Mouse (Mus musculus) gastrocnemius, adult 2 months (tissue): Measurements from ENCODE around the gene Adamtsl5. TPM values are rescaled to one million over a fixed set of nuclear protein-coding genes. Genes with fewer than 3 reads are reported as not detected.
"Not testable (repeated sequence)": the region's sequence is repeated elsewhere in the genome, so short reads cannot be mapped to it uniquely, and the experiment has no call there.

Experiments used
- DNase-seq: peaks from one replicate; pipeline ENCODE4 v3.0.0; 2022
- H3K27ac ChIP-seq: fragments of 200-600 bp; 2 replicates; pipeline ENCODE4 v1.8.1; 2022; ENCODE audit warnings: mild to moderate bottlenecking
- H3K4me3 ChIP-seq: fragments of 200-600 bp; 2 replicates; pipeline ENCODE4 v1.8.1; 2022; ENCODE audit warnings: mild to moderate bottlenecking, moderate library complexity
- CTCF ChIP-seq: fragments of 200-600 bp; IDR thresholded peaks from 2 replicates; pipeline ENCODE4 v1.8.1; 2022; ENCODE audit warnings: antibody characterized with exemption, mild to moderate bottlenecking, moderate library complexity
- intact Hi-C: fragments of 180-260 bp; cut with DNase I; formaldehyde crosslinking; loops from one replicate; pipeline ENCODE4 v1.15.1; 2025
- total RNA-seq, 2 experiments: library from RNA; stranded (reverse); gene quantifications; 2 replicates each; pipeline ENCODE4 v1.2.3; 2021

Gene Adamtsl5
- total RNA-seq, 2 experiments from 2014 or later = 26.2 to 43.3 TPM

DNA sequence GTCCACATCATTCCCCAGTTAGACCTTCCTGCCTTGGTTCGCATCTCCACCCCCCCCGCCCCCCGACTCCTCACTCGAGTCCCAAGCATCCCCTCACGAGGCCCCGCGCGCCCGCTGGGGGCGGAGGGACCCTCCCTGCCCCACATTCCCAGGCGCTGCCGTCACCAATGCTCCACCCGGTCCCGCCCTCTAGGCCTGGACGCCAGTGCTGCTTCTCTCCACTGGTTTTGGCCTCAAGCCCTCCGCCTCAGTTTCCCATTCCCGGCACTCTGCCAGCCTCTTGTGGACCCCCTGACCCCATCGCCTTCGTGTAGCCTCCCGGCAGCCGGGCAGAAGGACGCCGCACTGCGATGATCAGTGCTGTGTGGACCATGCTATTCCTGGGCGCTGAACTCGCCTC, 769 bp upstream of the Adamtsl5 start:
- peak overlapping the region; percentile 88 for H3K27ac ChIP-seq
- DNase-seq = peak; percentile 73
- H3K4me3 ChIP-seq = peak overlapping the region; percentile 72
- intact Hi-C loops = loop anchor here (1.0 kb wide), 1 partner anchor 54 kb away; the partner anchor contains the start of gene Apc2
- TF ChIP-seq CTCF = no peak

DNA sequence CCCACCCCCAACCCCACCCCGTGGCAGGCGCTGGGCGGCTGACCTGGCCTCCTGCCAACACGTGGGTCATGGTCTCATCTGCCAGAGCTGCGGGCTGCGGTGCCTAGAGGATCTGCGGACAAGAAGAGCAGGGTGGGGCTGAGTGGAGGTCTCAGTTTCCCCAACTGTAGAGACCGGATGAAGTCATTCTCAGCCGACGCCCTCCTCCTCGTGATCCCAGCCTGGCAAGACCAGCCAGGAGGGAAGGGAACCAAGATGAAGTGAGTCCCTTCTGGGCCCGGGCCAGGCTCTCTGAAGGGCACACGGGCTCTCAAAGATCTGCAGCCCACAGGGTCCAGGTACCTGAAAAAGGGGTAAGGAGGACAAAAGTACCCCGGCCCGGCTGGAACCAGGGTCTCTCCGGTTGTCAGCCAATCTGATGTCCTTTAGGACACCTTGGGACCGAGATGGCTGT, 671 bp downstream of the Adamtsl5 start:
- Histone ChIP-seq H3K4me3 (peak overlapping the region; percentile 72), H3K27ac (peak overlapping the region; percentile 88)
- DNase-seq = peak; percentile 77
- no peak for TF ChIP-seq CTCF
- intact Hi-C loops = no loop called here

DNA sequence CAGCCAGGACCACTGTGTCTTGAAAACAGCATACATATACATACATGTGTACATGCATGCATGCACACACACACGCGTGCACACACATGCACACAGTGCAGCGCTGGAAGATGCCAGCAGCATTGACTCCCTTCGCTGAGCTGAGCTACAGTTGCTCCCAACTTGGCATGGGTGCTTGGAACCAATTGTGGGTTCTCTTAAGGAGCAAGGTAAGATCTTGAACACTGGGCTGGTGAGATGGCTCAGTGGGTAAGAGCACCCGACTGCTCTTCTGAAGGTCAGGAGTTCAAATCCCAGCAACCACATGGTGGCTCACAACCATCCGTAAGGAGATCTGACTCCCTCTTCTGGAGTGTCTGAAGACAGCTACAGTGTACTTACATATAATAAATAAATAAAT, 2.3 kb downstream of the Adamtsl5 start:
- peak overlapping the region; percentile 86 for H3K27ac ChIP-seq
- intact Hi-C loops, H3K4me3 ChIP-seq, DNase-seq: not testable (repeated sequence)

DNA sequence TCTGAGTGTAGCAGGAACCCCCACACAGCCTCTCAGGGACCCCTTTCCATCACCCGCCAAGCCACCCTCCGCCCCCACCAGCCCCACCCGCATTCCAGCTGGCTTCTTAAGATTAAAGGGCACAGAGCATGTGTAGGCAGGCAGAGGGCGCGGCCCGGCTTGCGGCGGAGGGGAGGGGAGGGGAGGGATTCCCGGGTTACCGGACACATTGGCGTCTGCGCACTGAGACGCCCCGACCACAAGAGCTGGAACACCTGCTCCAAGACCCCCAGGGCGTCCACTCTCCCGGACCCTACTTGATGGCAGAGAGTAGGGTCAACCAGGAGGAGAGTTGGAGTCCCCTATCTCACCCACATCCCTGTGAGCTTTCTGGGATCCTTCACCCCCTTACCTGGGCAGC, 3.1 kb downstream of the Adamtsl5 start:
- peak; percentile 68 for DNase-seq
- peak overlapping the region; percentile 86 for H3K27ac ChIP-seq
- intact Hi-C loops = no loop called here
- H3K4me3 ChIP-seq = peak overlapping the region; percentile 70
- no peak for TF ChIP-seq CTCF

DNA sequence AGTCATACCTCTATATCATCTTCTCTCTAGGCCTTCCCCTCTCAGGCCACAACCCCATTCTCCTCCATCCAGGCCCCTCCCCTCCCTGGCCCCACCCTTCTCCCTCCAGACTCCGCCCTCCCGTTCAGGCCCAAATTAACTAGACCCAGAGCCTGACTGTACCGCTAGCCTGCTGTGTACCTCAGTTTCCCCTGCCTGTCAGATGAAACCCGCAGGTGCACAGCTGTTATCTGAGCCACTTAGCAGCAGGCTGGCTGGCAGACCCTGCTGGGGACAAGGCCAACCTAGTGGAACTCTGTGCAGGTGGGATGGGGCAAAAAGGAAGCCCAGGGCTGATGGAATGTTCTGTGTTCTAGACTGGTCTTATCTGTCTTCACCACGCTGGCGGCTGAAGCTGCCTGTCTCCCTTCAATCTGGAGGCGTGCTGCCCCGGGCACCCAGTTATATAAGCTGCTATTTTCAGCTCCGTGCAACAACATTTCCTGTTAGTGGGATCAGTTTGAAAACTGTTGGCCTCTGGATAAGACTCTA, 4.0 kb downstream of the Adamtsl5 start:
- intact Hi-C loops = loop anchor here (5.0 kb wide), 1 partner anchor 33 kb away; no protein-coding TSS in a partner anchor
- DNase-seq = peak; percentile 73
- H3K4me3 ChIP-seq = peak overlapping the region; percentile 70
- no peak for TF ChIP-seq CTCF
- H3K27ac ChIP-seq = peak overlapping the region; percentile 86

DNA sequence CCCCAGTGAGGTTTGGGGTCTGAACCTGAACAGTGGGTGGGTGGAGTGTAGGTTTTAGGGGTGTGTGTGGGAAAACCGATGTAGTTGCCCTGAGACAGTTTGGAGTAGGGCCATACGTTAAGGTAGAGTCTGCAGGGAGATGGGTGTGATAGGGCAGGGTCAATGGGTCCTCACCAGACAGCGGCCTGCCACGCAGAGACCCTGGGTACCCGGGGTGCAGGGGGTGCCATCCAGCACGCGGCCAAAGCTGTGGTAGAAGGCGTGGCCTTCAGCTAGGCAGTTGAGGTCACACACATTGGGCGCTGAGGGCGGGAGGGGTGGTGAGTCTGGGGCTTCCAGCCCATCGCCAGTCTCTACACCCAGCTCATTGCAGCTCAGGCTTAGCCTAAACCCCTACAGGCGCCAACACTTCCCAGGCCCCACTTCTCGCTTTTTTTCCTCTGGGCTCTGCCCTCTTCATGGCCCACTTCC, 4.8 kb downstream of the Adamtsl5 start:
- intact Hi-C loops = loop anchor here (5.0 kb wide), 1 partner anchor 34 kb away; no protein-coding TSS in a partner anchor
- DNase-seq = peak; percentile 49
- H3K4me3 ChIP-seq = peak overlapping the region; percentile 70
- peak overlapping the region; percentile 86 for H3K27ac ChIP-seq
- no peak for TF ChIP-seq CTCF

DNA sequence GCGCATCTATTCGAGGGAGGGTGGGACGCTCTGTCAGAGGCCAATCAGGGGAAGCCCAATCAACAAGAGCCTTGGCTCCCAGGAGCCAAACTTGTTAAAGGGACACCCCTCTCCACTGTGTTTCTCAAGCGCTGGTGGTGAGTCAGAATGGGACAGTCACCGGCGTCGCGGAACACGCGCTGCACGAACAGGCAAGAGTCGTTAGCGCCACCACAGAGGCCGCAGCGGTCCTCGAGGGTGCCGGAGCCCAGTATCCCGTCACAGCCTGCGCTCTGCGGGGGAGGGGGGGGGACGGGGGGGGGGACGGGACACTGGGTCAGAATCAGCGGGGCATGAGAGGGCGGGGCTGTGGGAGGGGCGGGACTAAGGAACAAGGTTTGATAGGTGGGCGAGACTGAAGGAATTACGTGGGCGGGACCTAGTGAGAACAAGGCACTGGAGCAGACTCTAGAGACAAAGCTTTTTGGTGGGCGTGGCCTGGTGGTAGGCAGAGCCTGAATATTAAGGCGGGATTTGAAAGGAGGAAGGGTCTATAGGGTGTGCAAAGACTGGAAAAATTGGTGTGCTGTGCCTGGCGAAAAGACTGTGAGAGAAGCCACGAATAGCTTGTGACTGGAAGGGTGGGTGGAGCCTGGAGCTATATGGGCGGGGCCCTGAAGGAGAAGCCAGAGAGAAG, 5.3 kb downstream of the Adamtsl5 start:
- H3K27ac ChIP-seq = peak overlapping the region; percentile 86
- peak overlapping the region; percentile 70 for H3K4me3 ChIP-seq
- intact Hi-C loops = loop anchor here (5.0 kb wide), 1 partner anchor 34 kb away; no protein-coding TSS in a partner anchor
- peak; percentile 57 for DNase-seq
- TF ChIP-seq CTCF = no peak

DNA sequence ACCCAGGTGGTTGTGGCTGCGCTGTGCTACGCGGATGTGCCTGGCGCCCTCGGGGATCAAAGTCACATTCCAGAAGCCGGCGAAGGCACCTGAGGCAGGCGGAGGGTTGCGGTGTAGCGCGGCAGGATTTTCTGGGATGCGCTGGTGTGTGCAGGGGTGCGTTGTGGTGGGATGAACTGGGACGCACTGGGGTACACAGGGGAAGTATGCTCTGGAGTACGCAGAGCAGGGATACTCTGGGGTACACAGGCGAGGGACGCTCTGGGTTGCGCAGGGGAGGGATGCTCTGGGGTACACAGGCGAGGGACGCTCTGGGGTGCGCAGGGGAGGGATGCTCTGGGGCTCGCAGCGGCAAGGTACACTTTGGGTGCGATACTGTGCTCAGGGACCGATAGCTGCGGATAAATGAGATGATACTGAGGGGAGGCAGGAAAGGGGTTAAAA, 5.9 kb downstream of the Adamtsl5 start:
- TF ChIP-seq CTCF = no peak
- Histone ChIP-seq H3K4me3 (peak overlapping the region; percentile 70), H3K27ac (peak overlapping the region; percentile 86; the same call in 1 of the 2 replicates)
- no peak for DNase-seq
- intact Hi-C loops = loop anchor here (5.0 kb wide), 1 partner anchor 35 kb away; no protein-coding TSS in a partner anchor

DNA sequence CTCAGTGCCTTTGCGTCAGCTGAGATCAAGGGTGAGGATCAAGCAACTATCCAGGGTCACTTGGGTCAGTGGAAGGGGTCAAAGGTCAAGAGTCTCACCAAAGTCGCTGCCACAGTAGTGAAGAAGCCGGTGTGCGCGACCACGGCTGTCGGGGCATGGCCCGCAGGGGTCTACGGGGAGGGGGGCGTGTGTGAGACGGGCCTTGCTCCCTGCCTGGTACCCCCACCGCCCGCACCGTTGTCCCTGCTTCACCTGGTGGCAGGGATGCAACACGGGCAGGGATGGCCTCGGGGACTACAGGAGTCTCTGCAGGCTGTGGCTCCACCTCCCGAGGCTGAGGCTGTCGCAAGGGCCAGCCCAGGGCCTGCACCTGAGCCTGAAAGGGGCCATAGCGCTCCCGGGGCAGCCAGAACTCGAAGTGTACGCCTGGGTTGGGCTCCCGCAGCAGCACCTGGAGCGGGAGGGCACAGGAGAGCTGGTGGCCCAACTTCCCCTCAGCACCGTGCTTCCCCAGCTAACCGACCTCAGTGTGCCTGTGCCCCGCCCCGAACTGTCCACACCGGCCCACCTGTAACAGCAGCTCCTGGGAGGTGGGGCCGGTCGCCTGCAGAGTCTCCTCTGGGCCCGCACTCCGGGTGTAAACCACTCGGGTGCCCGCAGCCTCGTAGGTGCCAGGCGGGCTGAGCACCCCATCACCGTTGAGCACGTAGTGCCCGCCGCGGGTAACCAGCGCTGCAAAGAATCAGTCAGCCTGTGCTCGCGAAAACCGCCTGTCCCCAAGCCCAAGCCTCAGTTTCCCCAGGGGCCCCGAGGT, 6.5 kb downstream of the Adamtsl5 start:
- no peak overlapping the region for H3K27ac ChIP-seq
- DNase-seq = peak; percentile 31
- H3K4me3 ChIP-seq = no peak overlapping the region
- TF ChIP-seq CTCF = no peak
- intact Hi-C loops = loop anchor here (5.0 kb wide), 1 partner anchor 36 kb away; no protein-coding TSS in a partner anchor

DNA sequence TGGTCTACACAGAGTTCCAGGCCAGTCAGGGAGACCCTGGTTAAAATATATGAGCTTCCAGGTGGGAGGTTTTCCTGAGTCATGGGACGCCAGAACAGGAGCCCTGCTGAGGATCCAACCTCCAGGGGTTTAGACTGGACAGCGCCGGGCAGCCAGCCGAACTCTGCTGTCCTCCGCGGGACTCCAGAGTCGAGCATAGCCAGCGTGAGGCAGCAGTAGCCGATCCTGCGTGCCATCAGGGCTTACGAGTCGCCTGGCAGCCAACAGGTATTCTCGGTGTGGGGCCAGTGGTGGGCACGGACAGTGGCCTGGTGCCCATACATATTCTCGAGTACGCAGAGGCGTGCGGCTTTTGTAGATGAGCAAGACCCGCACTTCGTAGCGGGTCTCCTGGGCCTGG, 7.2 kb downstream of the Adamtsl5 start:
- H3K4me3 ChIP-seq = no peak overlapping the region
- DNase-seq = no peak
- H3K27ac ChIP-seq = peak overlapping the region; percentile 44; the same call in 1 of the 2 replicates
- intact Hi-C loops = loop anchor here (5.0 kb wide), 1 partner anchor 36 kb away; no protein-coding TSS in a partner anchor
- TF ChIP-seq CTCF = no peak

DNA sequence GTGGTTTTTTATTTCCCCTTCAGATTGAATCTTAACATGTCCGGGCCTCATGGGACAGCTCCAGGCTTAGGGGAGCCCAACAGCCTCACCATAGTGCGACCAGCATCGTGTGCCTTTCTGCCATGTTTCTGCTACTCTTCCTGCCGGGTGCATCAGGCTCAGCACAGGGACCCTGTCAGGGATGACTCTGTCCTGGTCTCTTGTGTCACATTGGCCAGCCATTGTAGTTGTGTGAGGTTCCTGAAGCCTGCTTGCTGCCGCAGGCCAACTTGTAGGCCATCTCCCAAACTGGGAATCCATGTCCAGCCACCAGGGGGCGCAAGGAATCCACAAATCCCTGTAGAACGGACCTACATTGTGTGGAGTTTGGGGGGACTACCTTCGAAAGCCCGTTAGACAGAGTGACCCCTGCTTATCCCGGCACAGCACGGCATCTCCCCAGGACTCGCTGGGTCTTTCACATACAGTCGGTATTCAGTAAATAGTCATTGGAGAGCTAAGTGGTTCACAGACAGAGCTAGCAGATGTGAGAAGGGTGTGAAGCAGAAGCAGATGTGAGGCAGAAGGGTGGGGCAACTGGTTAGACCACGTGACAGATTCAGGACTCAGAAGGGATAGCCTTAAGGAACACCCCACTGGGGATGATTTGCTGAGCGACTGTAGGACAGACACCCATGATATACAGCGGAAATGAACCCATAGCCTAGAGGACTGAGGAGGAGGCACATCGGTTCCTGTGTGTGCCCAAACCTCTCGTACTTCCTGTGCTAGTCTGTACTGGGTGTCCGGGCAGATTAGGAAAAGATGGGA, 8.1 kb downstream of the Adamtsl5 start:
- peak; percentile 97; the same call in 1 of the 2 replicates for TF ChIP-seq CTCF
- DNase-seq = peak; percentile 90
- intact Hi-C loops = loop anchor here (5.0 kb wide), 1 partner anchor 37 kb away; no protein-coding TSS in a partner anchor
- H3K27ac ChIP-seq = peak overlapping the region; percentile 44
- peak overlapping the region; percentile 54 for H3K4me3 ChIP-seq
